Mouse (Mus musculus) thymus, adult 2 months (tissue): ENCODE measurements around the gene Wwtr1. TPM values are rescaled to one million over a fixed set of nuclear protein-coding genes. Genes with fewer than 3 reads are reported as not detected.
A peak's percentile ranks its signal among the peaks of the same experiment; 100 is the strongest.

Experiments
- DNase-seq: peaks from one replicate; pipeline ENCODE4 v3.0.0; 2021
- H3K27ac ChIP-seq: fragments of 200-500 bp; 2 replicates; pipeline ENCODE4 v1.5.1; 2012; ENCODE audit warnings: low read length, control low read depth; ENCODE audit not compliant: control insufficient read depth, insufficient read depth
- H3K27me3 ChIP-seq: fragments of 200-500 bp; 2 replicates; pipeline ENCODE4 v1.6.1; 2012; ENCODE audit warnings: mild to moderate bottlenecking, low read length, moderate library complexity, mixed read lengths; ENCODE audit not compliant: control insufficient read depth, insufficient read depth
- H3K36me3 ChIP-seq: fragments of 200-500 bp; 2 replicates; pipeline ENCODE4 v1.6.1; 2012; ENCODE audit warnings: mild to moderate bottlenecking, low read length, moderate library complexity; ENCODE audit not compliant: control insufficient read depth, insufficient read depth
- H3K4me1 ChIP-seq: fragments of 200-500 bp; replicated peaks from 2 replicates; pipeline ENCODE4 v1.6.1; 2012; ENCODE audit warnings: low read length; ENCODE audit not compliant: control insufficient read depth, insufficient read depth
- H3K4me3 ChIP-seq: fragments of 200-500 bp; 2 replicates; pipeline ENCODE4 v1.5.1; 2012; ENCODE audit warnings: mild to moderate bottlenecking, low read length, control low read depth, moderate library complexity; ENCODE audit not compliant: control insufficient read depth, insufficient read depth
- CTCF ChIP-seq: fragments of 200-500 bp; IDR thresholded peaks from 2 replicates; pipeline ENCODE4 v1.5.1; 2012; ENCODE audit warnings: mild to moderate bottlenecking, control low read depth, low read length, moderate library complexity, borderline replicate concordance; ENCODE audit not compliant: control insufficient read depth, poor library complexity, insufficient read depth; ENCODE audit errors: extremely low read depth
- POLR2A ChIP-seq: fragments of 200-500 bp; IDR thresholded peaks from 2 replicates; pipeline ENCODE4 v1.6.1; 2012; ENCODE audit warnings: mild to moderate bottlenecking, low read length, control low read depth, moderate library complexity; ENCODE audit not compliant: control insufficient read depth, poor library complexity, insufficient read depth; ENCODE audit errors: extremely low read depth
- WGBS: fragments of 180-500 bp; shearing (Covaris S2); methylation state at CpG from one replicate; pipeline ENCODE4 v1.1.7; 2018; 5-methylcytosine and 5-hydroxymethylcytosine counted together
- polyA plus RNA-seq: library from polyadenylated mRNA; depleted of rRNA; stranded (reverse); fragments of >200 nt; gene quantifications from 2 replicates; pipeline ENCODE4 v1.2.3, GENCODE M21; 2012

The Wwtr1 gene
- polyA plus RNA-seq, 1 experiment = 6.1 TPM

DNA sequence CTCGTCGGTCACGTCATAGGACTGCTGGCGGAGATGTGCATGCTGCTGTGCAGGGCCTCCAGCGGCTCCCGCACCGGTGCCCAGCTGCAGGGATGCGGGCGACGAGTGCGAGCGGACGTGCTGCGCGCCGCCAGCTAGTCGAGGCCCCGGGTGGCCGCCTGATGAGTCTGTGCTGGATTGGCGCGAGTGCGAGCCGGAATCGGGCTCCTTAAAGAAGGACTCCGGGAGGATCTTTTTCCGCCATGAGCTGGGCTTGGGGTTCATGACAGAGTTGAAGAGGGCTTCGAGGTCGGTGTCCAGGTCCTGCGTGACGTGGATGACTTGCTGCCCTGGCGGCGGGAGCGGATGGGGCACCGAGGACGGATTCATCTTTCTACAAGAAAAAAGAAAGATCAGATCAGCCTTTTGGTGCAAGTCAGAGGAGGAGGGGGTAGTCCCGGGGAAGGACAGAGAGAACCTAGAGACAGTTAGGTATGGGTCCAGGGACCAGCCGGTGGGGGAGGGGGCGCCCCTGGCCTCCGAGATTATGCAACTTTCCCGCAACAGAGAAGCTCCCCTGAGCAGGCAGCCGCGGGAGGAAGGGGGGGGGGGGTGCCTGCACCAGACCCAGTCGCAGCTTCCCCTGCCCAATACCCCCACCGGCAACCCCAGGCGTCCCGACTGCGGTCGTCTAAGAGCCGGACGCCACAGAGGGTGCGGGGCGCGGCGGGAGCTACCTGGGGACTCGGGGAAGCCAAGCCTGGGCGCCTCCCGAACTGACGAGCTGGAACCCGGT is 638 bp downstream of the Wwtr1 start:
- 5% methylated on average over 59 of the region's 59 CpGs for WGBS
- Histone ChIP-seq H3K27me3 (peaks cover 7% of the 10 kb centered on the region; the same call in 1 of the 2 replicates), H3K4me3 (peak overlapping the region; percentile 30), H3K4me1 (no peaks in the 10 kb centered on the region), H3K27ac (no peak overlapping the region), H3K36me3 (no peaks in the 10 kb centered on the region)
- TF ChIP-seq CTCF = no peak
- TF ChIP-seq POLR2A = no peak
- no peak for DNase-seq

DNA sequence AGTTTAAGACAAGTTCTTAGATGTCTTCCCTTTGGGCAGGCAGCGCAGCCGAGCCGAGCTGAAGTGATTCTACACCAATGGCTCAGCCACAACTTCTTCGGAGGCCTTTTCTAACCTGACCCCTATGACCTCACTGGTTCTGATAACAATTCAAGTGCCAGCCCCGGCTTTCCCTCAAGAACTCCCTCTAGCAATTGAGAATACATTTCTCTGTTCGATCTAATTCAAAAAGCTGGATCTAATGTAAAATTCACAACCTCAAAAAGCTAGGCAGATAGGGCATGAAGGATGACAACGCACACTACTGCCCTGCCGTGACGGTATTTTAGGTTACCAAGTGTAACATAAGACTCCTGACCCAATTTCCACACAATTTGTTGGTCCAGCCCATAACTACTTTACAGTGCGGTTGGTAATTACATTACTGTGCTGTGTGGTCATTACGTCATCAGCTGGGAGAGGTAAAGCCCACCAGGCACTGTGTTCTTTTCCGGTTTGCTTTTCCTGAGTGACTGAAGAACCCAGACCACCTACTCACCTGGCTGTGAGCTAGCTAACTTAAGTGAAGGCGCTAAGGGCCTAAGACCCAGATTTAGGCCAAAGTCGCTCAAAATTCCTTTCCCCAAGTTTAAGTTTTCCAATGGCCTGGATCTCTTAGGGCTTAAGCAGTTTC is 1.7 kb downstream of the Wwtr1 start:
- DNase-seq = no peak
- no peak overlapping the region for H3K4me3 ChIP-seq

DNA sequence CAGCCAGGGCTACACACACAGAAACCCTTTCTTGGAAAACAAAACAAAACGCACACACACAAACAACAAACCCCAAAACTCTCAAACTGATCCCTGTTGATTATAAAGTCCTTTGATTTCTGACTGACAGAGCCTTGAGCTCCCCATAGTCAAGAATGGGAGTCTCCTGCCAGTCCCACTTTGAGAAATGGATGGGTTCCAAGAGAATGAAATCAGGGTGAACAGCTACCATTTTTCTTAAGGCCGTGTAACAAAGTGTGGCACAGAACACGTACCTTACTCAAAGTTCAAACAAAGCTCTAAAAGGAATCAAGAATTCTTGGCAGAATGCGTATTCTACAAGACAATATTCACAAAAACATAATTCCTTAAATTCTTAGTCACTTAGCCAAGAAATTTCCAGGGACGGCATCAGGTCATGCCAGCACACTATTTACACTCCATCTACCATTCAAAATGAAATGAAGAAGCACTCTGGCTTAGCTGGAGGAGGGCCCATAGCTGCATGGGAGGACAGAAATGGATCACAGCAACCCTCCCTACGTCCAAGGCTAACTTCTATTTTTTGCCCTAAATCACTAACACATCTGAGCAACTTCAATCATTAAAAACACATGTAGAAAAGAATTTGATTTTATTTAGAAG is 3.3 kb downstream of the Wwtr1 start:
- no peak overlapping the region for H3K4me3 ChIP-seq

More for the DNA sequence above, 1.7 kb downstream of the Wwtr1 start:
- Histone ChIP-seq H3K36me3 (no peaks in the 10 kb centered on the region), H3K4me1 (no peaks in the 10 kb centered on the region), H3K27ac (no peak overlapping the region), H3K27me3 (peaks cover 7% of the 10 kb centered on the region; the same call in 1 of the 2 replicates)
- WGBS = 52% methylated on average over 14 of the region's 14 CpGs
- TF ChIP-seq CTCF = no peak

DNA sequence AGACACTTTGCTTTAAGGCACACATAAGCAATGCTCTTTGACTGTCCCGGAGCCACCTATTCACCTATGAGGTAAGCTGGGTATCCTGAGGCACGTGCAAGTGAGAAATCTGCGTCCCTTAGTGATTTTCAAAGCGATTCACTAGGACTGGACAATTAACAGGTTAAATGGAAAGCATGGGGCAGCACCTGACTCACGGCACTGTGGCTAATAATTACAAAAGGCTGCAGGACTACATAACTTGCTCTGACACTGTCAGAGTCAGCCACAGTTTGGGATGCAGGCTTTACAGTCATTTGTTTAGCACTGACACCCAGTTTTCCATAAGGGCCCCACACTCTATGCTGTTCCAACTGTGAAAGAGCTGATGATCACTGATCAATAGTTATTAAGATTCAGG is 9.1 kb downstream of the Wwtr1 start:
- H3K36me3 ChIP-seq = no peaks in the 10 kb centered on the region
- no peak for DNase-seq
- H3K27me3 ChIP-seq = no peaks in the 10 kb centered on the region
- 92% methylated on average over 5 of the region's 5 CpGs for WGBS
- TF ChIP-seq CTCF (no peak), POLR2A (no peak)
- H3K27ac ChIP-seq = no peak overlapping the region
- no peaks in the 10 kb centered on the region for H3K4me1 ChIP-seq
- H3K4me3 ChIP-seq = no peak overlapping the region

More for the DNA sequence above, 3.3 kb downstream of the Wwtr1 start:
- Histone ChIP-seq H3K4me1 (no peaks in the 10 kb centered on the region), H3K27me3 (peaks cover 7% of the 10 kb centered on the region; the same call in 1 of the 2 replicates), H3K27ac (no peak overlapping the region), H3K36me3 (no peaks in the 10 kb centered on the region)
- no peak for DNase-seq
- TF ChIP-seq POLR2A (no peak), CTCF (no peak)
- 87% methylated on average over 6 of the region's 6 CpGs for WGBS

DNA sequence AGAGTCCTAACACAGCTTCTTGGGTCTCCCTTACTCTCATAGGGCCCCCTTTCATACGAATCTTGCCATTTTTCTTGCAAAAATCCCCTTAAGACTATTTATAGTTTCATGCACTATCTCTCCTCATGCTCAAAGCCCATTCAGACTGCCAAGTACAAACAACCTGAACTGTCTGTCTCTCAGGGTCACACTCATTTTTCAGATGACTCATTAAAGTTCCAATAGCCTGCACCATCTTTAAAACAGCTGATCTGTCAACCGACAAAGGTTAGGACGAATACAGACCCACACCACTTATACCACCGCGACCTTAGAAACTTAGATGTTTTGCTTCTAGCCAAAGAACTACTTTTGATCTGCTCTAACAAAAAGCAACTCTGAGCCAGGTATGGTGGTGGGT is 12.1 kb downstream of the Wwtr1 start:
- H3K4me1 ChIP-seq = no peaks in the 10 kb centered on the region
- TF ChIP-seq POLR2A (no peak), CTCF (no peak)
- no peak for DNase-seq
- H3K27me3 ChIP-seq = no peaks in the 10 kb centered on the region
- no peaks in the 10 kb centered on the region for H3K36me3 ChIP-seq
- H3K27ac ChIP-seq = no peak overlapping the region
- no peak overlapping the region for H3K4me3 ChIP-seq
- 89% methylated on average over 5 of the region's 5 CpGs for WGBS

DNA sequence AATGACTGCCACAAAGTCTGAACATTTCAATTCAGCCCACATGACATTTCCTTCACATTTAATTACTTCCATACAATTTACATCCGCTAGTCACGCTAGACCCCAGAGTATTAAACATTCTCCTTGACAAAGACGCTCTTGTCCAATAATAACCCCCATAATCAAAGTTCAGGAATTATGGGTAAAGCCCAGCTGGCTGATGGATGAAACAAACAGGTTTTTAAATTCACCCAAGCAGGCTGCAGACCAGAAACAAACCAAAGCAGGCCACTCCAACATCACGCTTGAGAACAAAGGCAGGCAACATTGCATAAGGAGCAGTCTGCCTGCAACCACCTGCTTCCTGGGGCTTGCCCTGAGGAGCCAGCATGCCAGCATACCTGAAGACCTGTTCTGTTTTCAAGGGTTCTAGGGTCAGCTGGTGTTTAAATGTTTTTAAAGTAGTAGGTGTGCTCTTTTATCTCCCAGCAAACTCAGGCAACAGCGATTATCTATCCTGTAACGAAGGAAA is 12.7 kb downstream of the Wwtr1 start:
- Histone ChIP-seq H3K4me3 (no peak overlapping the region), H3K27me3 (no peaks in the 10 kb centered on the region), H3K36me3 (no peaks in the 10 kb centered on the region), H3K27ac (no peak overlapping the region), H3K4me1 (no peaks in the 10 kb centered on the region)
- WGBS = 85% methylated on average over 6 of the region's 6 CpGs
- no peak for DNase-seq
- TF ChIP-seq POLR2A (no peak), CTCF (no peak)
